Mouse (Mus musculus): ENCODE data around the gene Mprip. TPM values are rescaled to one million over a fixed set of nuclear protein-coding genes. Genes with fewer than 3 reads are reported as not detected.

Gene Mprip
- polyA plus RNA-seq, 1 experiment from 2014 or later: 51.1 TPM

DNA sequence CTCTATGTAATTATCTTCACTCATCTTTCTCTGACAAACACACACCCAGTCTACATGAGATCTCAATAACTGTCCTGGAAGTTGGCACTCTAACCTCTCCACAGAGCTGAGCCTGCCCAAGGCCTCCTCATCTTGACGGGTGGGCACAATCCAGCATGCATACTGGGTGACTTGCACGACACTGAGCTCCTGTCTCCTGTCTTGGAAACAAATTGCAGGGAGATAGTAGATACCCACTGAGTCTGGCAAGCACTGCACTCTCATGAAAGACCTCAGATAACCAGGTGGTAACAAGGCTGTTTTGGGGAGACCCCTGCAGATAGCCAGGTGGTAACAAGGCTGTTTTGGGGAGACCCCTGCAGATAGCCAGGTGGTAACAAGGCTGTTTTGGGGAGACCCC is 111.2 kb downstream of the Mprip start:
- TF ChIP-seq EP300 (optimal IDR thresholded peaks at IDR 0.05): no peak
- no peak for TF ChIP-seq CTCF (IDR thresholded peaks at IDR 0.05; ENCODE audit: low read depth)
- H3K4me1 ChIP-seq (replicated peaks; ENCODE audit: control insufficient read depth, insufficient read depth): no peaks in the 10 kb centered on the region
- ATAC-seq (ENCODE audit: low FRiP score, low TSS enrichment) (no peak), DNase-seq (ENCODE audit: low spot score) (no peak)
- no peak overlapping the region for H3K27ac ChIP-seq (replicated peaks)
- H3K4me2 ChIP-seq (replicated peaks; ENCODE audit: low read depth): no peak overlapping the region
- 85% methylated on average over 2 of the region's 2 CpGs for WGBS
- H3K9me3 ChIP-seq (ENCODE audit: control insufficient read depth, low read length): no peaks in the 10 kb centered on the region
- H3K36me3 ChIP-seq (ENCODE audit: control insufficient read depth, insufficient read depth, low read length): peaks cover 58% of the 10 kb centered on the region
- H3K9ac ChIP-seq (ENCODE audit: low read length): no peak overlapping the region
- no peaks in the 10 kb centered on the region for H3K27me3 ChIP-seq (ENCODE audit: control insufficient read depth, insufficient read depth, low read length)
- no peak overlapping the region for H3K4me3 ChIP-seq (ENCODE audit: low read depth, low read length)

DNA sequence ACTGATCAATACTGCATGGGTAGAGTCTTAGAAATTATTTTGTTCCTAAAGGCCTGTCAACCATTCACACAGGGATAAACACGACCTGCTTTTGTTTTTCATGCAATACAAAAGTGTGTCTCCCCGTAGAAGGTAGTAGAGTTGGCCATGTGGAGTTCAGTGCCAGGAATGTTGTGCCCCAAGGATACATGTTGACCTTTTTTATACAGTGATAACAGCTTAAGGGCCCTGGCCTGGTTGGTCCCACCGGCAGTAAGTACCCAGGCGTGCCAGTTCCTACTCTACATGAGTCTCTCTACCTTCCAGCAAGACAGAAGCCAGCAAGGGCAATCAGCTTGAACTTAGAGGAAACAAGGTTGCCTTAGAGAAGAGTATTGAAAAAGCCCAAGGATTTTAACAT is 111.8 kb downstream of the Mprip start:
- ATAC-seq (ENCODE audit: low FRiP score, low TSS enrichment): no peak
- H3K4me2 ChIP-seq (replicated peaks; ENCODE audit: low read depth): no peak overlapping the region
- WGBS: 73% methylated on average over 4 of the region's 4 CpGs
- no peaks in the 10 kb centered on the region for H3K27me3 ChIP-seq (ENCODE audit: control insufficient read depth, insufficient read depth, low read length)
- no peaks in the 10 kb centered on the region for H3K4me1 ChIP-seq (replicated peaks; ENCODE audit: control insufficient read depth, insufficient read depth)
- H3K9ac ChIP-seq (ENCODE audit: low read length): no peak overlapping the region
- H3K36me3 ChIP-seq (ENCODE audit: control insufficient read depth, insufficient read depth, low read length): peaks cover 57% of the 10 kb centered on the region
- no peak overlapping the region for H3K27ac ChIP-seq (replicated peaks)
- H3K9me3 ChIP-seq (ENCODE audit: control insufficient read depth, low read length): no peaks in the 10 kb centered on the region
- no peak for TF ChIP-seq EP300 (optimal IDR thresholded peaks at IDR 0.05)
- no peak for TF ChIP-seq CTCF (IDR thresholded peaks at IDR 0.05; ENCODE audit: low read depth)
- no peak for DNase-seq (ENCODE audit: low spot score)
- H3K4me3 ChIP-seq (ENCODE audit: low read depth, low read length): no peak overlapping the region

DNA sequence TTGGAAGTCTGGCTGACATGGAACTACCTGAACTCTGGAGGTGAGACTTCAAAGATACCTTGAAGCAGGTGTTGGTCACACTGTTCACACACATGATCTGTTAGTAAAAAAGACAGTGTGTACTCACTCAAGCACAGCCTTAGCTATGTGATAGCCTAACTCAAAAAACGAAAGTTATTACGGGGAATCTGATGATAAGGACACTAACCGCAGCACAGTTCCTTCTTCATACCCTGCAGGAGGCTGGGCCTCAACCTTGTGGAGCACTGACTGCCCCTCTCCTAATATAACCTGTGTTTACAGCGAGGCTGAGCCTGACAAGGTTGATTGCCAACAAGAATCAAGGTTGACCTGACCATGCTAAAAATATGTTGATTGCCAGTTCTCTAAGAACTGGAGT is 113.4 kb downstream of the Mprip start:
- H3K36me3 ChIP-seq (ENCODE audit: control insufficient read depth, insufficient read depth, low read length): peaks cover 57% of the 10 kb centered on the region

DNA sequence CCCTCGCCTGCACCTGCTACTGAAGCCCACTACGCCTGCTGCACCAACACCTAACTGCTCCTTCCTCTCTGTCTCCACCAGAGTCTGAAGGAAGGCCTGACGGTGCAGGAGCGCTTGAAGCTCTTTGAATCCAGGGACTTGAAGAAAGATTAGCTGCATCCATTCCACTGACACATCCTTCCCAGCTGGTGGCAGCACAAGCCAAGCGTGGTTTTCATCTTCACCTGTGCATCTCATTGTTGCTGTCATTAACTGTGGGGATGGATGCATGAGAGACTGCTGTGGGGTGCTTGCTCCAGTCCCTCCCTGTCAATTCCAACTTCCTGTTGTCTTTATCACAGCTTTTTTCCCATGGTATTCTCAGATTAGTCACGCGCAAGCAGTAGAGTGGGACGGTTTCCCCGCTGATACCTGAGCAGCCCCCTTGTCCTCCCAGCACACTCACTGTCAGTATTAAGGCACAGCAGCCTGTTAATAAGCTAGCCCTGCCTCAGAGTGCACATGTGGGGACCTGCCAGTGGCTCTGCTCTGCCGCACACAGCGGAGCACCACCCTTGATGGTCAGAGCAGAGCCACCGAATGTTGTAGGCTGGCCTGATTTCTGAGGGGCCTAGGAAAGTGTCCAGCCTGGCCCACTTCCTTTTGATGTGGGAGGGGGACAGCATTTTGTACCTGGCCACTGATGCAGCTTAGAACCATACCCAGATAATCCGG is 114.5 kb downstream of the Mprip start:
- TF ChIP-seq CTCF (IDR thresholded peaks at IDR 0.05; ENCODE audit: low read depth) (peak; percentile 35), EP300 (optimal IDR thresholded peaks at IDR 0.05) (no peak)
- H3K27ac ChIP-seq (replicated peaks): no peak overlapping the region
- no peak overlapping the region for H3K4me2 ChIP-seq (replicated peaks; ENCODE audit: low read depth)
- WGBS: 82% methylated on average over 13 of the region's 13 CpGs
- no peak overlapping the region for H3K4me3 ChIP-seq (ENCODE audit: low read depth, low read length)
- H3K36me3 ChIP-seq (ENCODE audit: control insufficient read depth, insufficient read depth, low read length): peaks cover 48% of the 10 kb centered on the region
- ATAC-seq (ENCODE audit: low FRiP score, low TSS enrichment): no peak
- H3K9me3 ChIP-seq (ENCODE audit: control insufficient read depth, low read length): no peaks in the 10 kb centered on the region
- H3K9ac ChIP-seq (ENCODE audit: low read length): no peak overlapping the region
- H3K27me3 ChIP-seq (ENCODE audit: control insufficient read depth, insufficient read depth, low read length): no peaks in the 10 kb centered on the region
- no peaks in the 10 kb centered on the region for H3K4me1 ChIP-seq (replicated peaks; ENCODE audit: control insufficient read depth, insufficient read depth)
- no peak for DNase-seq (ENCODE audit: low spot score)

More for the DNA sequence above, 113.4 kb downstream of the Mprip start:
- Histone ChIP-seq H3K4me1 (replicated peaks; ENCODE audit: control insufficient read depth, insufficient read depth) (no peaks in the 10 kb centered on the region), H3K4me2 (replicated peaks; ENCODE audit: low read depth) (no peak overlapping the region), H3K9me3 (ENCODE audit: control insufficient read depth, low read length) (no peaks in the 10 kb centered on the region), H3K27ac (replicated peaks) (no peak overlapping the region), H3K4me3 (ENCODE audit: low read depth, low read length) (no peak overlapping the region), H3K9ac (ENCODE audit: low read length) (no peak overlapping the region), H3K27me3 (ENCODE audit: control insufficient read depth, insufficient read depth, low read length) (no peaks in the 10 kb centered on the region)
- no peak for DNase-seq (ENCODE audit: low spot score)
- no peak for ATAC-seq (ENCODE audit: low FRiP score, low TSS enrichment)
- TF ChIP-seq EP300 (optimal IDR thresholded peaks at IDR 0.05): no peak
- TF ChIP-seq CTCF (IDR thresholded peaks at IDR 0.05; ENCODE audit: low read depth): no peak
- 89% methylated on average over 4 of the region's 4 CpGs for WGBS

DNA sequence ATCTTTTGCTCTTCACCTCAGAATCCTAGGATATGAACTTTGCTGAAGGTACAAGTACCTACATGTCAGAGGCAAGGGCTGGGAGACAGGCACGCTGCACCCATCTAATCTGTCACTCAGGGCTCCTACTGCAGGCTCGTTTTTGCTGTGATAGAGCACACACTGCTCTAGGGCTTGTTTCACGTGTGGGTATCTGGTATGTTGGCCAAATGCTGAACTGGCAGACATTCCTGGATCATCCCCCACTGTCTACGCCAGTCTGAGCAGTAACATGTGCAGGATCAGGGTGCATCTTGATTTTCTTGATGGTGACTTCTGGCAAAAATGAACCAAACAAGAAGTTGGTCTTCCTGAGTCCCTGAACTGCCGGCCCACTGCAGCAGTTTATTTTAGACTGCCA is 116.2 kb downstream of the Mprip start:
- WGBS: 70% methylated on average over 5 of the region's 5 CpGs
- Histone ChIP-seq H3K27ac (replicated peaks) (no peak overlapping the region), H3K4me1 (replicated peaks; ENCODE audit: control insufficient read depth, insufficient read depth) (no peaks in the 10 kb centered on the region), H3K9ac (ENCODE audit: low read length) (no peak overlapping the region), H3K4me2 (replicated peaks; ENCODE audit: low read depth) (no peak overlapping the region), H3K4me3 (ENCODE audit: low read depth, low read length) (no peak overlapping the region), H3K36me3 (ENCODE audit: control insufficient read depth, insufficient read depth, low read length) (peaks cover 33% of the 10 kb centered on the region), H3K9me3 (ENCODE audit: control insufficient read depth, low read length) (no peaks in the 10 kb centered on the region), H3K27me3 (ENCODE audit: control insufficient read depth, insufficient read depth, low read length) (no peaks in the 10 kb centered on the region)
- ATAC-seq (ENCODE audit: low FRiP score, low TSS enrichment) (no peak), DNase-seq (ENCODE audit: low spot score) (no peak)
- TF ChIP-seq EP300 (optimal IDR thresholded peaks at IDR 0.05): no peak
- no peak for TF ChIP-seq CTCF (IDR thresholded peaks at IDR 0.05; ENCODE audit: low read depth)

DNA sequence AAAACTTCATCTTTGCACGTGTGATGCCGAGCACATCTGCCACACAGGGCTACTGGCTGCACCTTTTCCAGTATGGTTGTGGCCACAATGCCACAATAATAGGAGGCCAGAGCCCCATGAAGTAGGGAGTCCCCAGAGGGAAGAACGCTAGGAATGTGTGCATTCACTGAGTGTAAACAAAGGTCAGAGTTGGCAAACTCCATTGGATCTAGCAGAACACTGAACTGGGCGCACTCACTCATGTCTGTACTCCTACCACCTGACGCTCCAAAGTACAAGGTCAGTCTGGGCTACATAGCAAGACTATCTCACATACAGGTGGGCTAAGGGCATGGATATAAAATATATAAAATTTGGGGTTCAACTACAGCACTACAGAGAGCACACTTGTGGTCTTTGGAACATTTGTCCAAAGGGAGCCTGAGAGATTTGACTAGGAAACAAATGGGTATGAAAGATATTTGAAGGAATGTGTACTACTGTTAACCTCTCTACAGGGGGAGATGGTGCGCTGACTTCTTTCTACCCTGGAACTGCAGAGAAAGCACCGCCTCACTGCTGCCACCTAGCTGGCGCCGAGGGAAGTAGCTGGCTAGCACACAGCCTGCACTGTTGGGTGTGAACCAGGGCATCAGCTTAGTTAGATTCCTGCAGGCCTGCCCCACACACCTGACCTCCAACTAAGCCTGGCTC is 117.2 kb downstream of the Mprip start:
- Histone ChIP-seq H3K4me1 (replicated peaks; ENCODE audit: control insufficient read depth, insufficient read depth) (no peaks in the 10 kb centered on the region), H3K27ac (replicated peaks) (no peak overlapping the region), H3K9ac (ENCODE audit: low read length) (no peak overlapping the region), H3K4me3 (ENCODE audit: low read depth, low read length) (no peak overlapping the region), H3K36me3 (ENCODE audit: control insufficient read depth, insufficient read depth, low read length) (peaks cover 27% of the 10 kb centered on the region), H3K27me3 (ENCODE audit: control insufficient read depth, insufficient read depth, low read length) (no peaks in the 10 kb centered on the region), H3K9me3 (ENCODE audit: control insufficient read depth, low read length) (no peaks in the 10 kb centered on the region), H3K4me2 (replicated peaks; ENCODE audit: low read depth) (no peak overlapping the region)
- ATAC-seq (ENCODE audit: low FRiP score, low TSS enrichment) (peak; percentile 85), DNase-seq (ENCODE audit: low spot score) (peak; percentile 91)
- no peak for TF ChIP-seq EP300 (optimal IDR thresholded peaks at IDR 0.05)
- peak; percentile 99 for TF ChIP-seq CTCF (IDR thresholded peaks at IDR 0.05; ENCODE audit: low read depth)
- WGBS: 50% methylated on average over 9 of the region's 9 CpGs

Measured in stomach, postnatal 0 days (tissue).